Mouse (Mus musculus) adrenal gland, postnatal 25 days (tissue): ENCODE results near the gene Nxph3. TPM values are rescaled to one million over a fixed set of nuclear protein-coding genes. Genes with fewer than 3 reads are reported as not detected.
A peak's percentile ranks its signal among the peaks of the same experiment; 100 is the strongest.

Experiments used
- DNase-seq: peaks from one replicate; pipeline ENCODE4 v3.0.0; 2021; ENCODE audit warnings: mixed read lengths
- long read RNA-seq: library from polyadenylated mRNA; stranded (forward); transcript quantifications from one replicate; pipeline ENCODE4 v2.0.0, GENCODE M21; 2021
- total RNA-seq: library from RNA; stranded (reverse); gene quantifications from 2 replicates; pipeline ENCODE4 v1.2.3, GENCODE M21; 2021

Gene Nxph3
- 2.0 and 2.9 TPM in 2 replicates for total RNA-seq
- long read RNA-seq, result 0 reads

DNA sequence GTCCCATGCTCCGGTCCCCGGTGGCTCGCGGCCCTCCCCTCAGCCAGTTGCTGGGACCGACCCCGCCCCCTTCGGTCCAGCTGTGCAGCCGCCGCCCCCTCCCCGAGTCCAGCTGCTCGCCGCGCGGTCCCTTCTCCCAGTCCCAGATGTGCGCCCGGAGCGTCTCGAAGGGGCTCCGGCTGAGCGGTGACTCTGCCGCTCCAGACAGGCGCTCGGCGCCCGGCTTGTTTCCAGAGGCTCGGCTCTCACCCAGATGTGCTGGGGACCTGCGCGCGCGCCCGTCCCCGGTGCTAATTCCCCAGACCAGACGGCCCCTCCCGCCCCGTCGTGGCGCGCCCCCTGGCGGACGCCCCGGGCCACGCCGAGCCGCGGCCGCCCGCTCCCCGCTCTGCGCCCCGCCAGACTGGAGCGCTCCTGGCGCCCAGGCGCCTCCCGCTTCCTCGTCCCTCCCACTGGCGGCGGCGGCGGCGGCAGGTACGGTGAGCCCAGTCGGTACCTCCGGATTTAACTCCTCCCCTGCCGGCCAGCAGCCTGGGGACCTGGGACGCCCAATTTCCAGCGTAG lies at the start of gene Nxph3:
Gene Nxph3 (minus strand): TSS at position 273 of the 564 bp plus-strand sequence.
- DNase-seq, result peak; percentile 87

DNA sequence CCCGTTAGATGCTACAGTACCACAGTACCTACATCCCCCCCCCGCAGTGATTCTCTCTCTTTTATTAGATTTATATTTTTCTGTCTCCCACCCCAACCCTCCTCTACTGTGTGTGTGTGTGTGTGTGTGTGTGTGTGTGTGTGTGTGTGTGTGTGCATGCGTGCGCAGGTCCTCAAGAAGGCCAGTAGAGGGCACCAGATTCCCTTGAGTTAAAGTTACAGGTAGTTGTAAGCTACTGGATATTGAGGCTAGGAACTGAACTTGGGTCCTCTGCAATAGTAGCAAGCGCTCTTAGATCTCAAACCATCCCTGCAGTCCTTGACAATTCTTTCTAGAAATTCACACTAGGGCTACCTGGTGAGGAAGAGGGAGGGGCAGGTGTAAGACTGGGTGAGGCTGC lies 49.5 kb upstream of the Nxph3 start:
- no peak for DNase-seq

DNA sequence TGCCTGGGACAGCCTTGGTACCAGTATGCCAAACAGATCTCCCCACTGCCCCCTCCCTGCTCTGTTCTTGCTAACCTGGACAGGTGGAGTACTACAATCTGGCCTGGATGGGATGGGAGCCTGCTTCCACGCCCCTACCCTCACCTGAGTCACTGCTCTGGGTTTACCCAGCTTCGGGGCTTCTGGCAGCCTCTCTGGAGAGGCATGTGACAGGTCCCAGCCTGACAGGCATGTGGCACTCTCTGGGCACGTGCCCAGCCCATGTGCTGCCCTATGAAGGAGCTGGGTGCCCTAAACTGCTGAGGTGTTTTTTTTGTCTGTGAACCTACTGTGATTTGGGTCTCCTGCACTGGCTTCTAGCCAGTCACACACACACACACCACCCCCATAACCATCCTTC lies 46.4 kb upstream of the Nxph3 start:
- DNase-seq, result no peak

DNA sequence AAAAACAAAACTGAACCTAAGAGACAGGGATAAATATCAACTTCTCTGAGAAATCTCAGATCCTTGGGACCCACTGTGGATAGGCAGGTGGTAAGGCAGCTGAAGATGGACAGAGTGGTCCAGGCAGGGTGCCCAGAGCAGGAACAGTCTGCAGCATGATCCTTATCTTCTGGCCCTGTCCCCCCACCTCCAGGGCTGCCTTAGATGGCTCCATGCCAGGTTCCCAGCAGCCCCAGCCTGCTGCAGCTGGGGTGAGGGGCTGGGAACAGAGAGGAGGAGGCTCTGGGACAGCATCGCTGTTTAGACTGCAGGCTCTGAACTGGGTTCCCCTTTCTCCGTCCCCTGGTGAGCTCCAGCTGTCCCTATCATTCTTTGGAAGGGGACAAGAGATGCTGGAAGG lies 45.4 kb upstream of the Nxph3 start:
- DNase-seq, result no peak

DNA sequence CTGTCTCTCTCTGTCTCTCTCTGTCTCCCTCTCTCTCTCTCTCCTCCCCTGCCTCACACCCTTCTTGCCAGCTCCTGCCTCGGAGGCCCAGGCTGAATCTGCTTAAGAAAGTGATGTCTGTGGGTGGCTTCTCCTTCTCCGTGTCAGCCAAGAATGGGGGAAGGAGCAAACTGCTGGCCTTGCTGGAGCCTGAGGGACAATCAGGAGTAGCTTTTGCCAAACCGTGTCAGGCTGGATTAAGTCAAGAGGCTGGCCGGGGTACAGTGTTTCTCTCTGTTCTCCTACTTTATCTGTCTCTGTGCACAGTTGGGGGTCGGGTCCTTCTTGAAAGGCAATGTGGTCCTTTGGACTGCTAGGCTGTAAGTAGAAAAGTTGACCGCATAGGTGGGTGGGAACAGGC lies 43.3 kb upstream of the Nxph3 start:
- no peak for DNase-seq

DNA sequence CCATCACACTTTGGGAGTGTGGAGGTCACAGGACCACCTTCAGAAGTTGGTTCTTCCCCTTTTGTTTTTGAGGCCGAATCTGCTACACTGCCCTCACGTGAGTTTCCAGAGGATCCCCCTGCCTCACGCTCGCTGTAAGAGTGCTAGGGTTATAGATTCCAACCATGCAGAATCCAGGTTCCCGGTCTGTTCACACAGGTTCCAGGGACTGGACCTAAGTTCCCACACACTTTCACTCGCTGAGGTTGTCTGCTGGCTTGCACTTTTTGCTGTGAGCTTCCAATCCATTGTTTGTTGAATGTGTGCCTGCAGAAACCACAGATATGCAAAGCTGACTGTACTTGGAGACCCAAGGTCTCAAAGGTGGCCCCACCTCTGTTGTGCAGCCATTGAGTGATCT lies 42.7 kb upstream of the Nxph3 start:
- no peak for DNase-seq

DNA sequence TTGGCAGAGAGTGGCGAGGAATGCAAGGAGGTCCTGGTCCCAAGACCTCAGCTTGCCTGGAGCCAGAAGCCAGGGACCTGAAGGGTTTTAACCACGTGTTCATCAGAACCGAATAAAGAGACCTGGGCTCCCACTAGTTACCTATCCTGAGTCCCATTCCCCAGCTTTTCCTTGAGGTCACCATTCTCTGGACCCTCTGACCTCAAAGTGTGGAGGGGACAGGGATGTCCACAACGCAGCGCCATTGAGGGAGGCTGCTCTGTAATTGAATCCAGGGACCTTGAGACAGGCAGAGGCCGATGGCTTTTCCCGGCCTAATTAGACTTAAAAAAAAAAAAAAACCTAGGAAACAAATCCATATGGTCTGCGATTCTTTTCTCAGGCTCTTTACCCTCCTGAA lies 40.9 kb upstream of the Nxph3 start:
- no peak for DNase-seq

DNA sequence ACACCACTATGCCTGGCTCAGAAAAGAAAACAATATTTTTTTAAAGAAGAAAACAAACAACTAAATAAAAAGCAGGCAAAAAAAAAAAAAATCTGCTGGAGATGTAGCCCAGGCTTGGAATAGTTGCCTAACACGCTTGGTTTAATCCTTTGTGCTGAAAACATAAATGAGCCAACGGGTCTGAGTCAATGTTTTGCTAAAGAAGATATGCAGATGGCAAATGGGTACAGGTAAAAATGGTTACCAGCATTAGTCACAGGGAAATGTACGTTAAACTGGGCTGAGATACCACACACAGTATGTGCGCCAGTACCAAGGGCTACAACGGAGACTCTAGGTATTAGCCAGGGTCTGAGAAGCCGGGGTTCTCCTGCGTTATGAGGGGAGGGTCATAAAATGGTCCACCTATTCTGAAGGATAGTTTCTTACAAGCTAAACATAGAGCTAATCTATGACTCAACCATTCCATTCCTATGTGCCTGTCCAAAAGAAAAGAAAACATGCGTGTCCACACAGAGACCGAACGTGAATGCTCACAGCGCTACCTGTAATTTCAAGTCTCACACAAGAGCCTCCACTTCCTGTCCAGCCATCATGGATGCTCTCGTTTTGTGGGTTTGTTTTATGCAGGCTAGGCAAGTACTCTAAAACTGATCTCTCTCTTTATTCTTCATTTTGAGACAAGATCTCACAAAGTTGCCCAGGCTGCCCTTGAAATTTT lies 36.1 kb upstream of the Nxph3 start:
- no peak for DNase-seq

DNA sequence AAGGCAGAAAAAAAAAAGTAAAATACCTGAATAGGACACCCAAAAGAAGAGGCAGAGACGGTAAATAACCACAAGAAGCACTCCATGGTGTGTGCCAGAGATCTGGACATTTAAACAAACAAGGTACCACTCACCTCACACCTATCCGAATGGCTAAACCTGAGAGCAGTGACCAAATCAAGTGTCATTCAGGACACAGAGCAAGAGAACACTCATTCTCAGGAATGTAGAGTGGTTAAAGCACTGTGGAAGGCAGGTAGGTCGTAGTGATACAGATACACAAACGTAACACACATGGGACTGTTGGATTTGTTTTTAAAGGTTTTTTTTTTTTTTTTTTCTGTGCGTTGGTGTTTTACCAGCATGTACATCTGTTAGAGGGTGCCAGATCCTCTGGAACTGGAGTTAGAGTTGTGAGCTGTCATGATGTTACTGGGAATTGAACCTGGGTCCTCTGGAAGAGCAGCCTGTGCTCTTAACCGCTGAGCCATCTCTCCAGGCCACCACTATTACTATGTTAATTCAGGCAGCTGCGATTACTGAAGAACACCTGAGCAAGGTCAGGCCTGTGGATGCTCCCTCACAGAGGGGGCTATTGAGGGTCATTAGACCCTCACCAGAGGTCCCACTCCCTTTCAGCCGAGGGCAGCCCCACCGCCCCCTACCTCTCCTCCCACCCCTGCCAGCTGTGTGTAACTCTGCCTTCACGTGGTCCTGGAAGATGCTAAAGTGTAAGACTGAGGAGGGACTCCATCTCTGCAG lies 31.8 kb upstream of the Nxph3 start:
- no peak for DNase-seq

DNA sequence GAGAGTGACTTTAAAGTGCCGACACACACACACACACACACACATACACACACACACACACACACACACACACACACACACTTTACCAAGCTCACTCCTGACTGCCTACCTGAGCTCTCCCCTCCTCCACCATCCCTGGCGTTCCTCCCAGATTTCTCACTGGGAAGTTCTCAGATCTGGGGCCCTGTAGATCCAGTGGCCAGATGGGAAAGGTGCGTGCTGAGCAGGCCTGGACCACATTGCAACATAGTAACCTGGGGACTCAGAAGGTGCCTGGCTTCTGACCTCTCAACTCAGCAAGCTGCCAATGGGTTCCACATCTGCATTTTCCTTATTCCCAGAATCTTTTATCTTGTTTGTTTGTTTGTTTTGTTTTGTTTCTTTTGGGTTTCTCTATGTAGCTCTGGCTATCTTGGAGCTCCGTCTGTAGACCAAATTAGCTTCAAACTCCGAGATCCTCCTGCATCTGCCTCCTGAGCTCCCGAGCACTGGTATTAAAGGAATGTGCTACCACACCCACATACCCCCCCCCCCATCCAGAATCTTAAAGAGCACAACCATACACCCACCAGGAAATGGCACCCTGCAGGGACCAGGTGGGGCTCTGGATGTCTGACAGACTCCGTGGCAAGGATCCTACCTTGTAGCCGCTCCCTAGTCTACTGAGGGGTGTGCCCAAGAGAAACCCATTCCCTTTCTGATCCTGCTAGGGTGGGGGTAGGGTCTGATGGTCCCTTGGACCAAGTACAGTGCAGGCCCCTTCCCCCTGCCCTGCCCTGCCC lies 30.4 kb upstream of the Nxph3 start:
- no peak for DNase-seq

DNA sequence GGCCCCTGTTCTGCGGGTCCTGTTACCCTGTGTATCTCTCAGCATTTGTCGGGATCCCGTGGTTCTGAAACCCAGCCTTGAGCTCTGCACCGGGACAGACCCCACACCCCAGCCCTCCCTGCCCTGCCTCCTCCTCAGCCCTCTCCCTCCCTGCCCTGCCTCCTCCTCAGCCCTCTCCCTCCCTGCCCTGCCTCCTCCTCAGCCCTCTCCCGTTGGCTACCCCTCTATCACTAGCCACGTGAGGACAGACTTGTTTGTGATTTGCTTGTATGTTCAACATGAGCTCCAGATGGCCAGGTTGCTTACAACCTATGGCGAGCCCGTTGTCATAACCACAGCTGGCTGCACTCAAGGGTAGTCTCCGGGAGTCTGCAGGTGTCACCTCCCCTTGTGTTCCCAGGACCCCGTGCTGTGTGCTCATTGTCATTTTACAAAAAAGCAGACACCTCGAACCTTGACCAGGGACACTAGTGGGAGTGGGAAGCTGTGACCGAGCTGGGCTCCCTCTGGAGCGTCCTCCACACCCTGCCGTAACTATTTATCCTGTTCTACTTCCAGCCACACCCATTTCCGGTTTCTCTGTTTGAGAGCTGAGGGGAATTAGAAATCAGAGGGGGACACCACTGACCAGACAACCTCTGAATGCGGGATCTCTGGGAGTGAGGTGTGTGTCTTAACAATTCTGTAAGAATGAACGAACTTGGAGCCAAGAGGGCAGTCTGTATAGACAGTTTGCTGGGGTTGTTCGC lies 26.4 kb upstream of the Nxph3 start:
- DNase-seq, result no peak

DNA sequence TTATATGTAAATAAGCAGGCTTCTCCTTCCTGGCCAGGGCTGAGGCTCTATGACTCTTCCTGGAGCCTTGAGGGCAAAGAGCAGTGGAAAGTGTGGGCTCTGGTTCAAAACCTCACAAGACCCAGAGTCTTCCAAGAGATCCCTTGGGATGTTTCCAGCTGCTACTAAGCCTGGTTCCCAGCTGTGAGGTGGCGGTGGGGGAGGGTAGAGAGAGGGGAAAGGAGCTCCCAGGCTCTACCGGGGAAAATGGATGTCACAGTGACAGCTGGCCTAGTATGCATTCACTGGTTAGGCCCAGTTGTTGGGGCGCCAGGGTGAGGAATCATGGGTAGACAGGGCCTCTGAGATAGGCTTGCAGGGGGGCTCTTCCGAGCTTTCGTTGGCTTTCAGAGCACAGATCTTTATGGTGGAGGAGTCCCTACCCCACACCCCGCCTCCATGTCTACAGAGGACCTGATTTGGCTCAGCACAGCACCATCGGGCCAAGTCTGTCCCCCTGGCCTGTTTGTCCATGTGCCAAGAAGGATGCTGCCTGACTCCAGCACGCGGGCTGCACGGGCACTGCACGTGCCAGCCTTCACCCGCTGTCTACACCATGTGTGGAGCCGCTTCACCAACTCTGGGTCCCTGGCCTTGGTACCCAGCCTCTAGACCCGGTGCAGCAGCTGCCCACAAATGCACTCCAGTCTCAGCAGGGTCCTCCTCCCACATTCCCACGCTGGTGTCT lies 24.2 kb upstream of the Nxph3 start:
- DNase-seq, result no peak

DNA sequence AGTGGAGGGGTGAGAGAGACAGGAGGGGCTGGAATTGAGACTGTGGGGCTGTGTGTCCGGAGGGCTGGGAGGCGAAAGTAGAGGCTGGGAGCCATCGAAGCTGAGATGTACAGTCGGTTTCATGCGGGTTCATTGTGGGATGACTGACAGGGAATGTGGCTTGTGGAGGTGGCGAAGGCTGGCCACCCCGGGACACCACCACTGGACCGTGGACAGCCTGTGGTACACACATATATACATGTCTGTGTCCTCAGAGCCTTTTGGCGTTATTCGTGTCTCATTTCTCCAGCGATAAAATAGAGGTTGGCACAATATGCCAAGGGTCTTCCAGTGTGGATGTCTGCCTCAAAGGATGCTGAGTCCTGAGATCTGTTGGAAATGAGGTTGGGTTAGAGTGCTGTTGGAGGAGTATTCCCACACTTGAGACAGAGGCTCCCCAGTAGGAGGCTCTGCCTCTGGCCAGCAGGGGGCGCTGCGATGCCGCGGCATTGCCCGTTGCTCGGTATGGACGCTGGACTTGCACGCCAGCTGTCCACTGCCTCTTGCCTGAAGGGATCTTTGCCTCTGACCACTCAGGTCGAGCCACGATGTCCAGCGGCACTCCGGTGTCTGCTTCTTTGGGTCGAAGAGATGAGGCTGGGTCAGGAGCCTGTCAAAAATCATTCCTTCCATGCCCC lies 19.3 kb upstream of the Nxph3 start:
- DNase-seq, result peak; percentile 97

DNA sequence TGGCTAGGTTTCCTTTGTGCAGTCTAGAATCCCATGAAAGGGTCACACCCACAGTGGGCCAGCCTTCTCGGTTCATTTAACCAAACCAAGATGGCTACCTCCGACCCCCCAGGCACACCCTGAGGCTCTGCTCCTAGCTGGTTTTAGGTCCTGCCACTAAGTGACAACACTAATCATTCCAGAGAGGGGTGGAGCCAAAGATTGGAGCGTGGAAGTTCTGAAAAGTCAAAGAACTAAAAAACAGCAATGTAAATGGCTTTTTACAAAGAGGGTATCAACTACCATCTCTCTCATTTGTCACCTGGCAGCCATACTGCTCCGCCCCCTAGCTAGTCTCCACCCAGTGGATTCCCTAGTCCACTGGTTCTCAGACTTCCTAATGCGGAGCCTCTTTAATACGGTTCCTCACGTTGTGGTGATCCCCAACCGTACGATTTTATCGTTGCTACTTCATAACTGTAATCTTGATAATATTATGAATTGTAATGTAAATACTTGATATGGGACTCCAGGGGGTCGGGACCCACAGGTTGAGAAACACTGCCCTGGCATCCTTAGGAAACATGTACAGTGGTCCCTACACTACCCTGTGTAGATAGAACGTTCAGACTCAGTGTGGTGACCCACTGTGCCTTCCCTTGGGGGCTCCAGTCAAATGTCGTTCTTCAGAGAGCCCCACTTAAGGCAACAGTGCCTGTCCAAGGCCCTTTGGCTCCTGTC lies 18.1 kb upstream of the Nxph3 start:
- no peak for DNase-seq

DNA sequence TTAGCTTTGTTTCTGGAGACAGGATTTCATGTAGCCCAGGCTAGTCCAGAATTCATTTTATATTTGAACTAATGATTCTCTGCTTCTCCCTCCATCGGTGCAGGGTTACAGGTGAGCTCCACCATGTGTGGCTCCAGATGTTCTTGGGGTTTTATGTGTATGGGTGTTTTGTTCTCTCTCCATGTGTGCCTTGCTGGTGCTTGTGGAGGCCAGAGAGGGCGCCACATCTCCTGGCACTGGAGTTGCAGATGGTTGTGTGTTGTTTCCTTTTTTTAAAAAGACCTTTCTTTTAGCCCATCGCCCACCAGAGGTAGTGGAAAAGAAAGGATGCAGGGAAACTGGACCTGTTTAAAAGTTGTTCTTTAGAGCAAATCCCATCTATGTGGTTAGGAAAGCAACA lies 13.9 kb upstream of the Nxph3 start:
- no peak for DNase-seq

DNA sequence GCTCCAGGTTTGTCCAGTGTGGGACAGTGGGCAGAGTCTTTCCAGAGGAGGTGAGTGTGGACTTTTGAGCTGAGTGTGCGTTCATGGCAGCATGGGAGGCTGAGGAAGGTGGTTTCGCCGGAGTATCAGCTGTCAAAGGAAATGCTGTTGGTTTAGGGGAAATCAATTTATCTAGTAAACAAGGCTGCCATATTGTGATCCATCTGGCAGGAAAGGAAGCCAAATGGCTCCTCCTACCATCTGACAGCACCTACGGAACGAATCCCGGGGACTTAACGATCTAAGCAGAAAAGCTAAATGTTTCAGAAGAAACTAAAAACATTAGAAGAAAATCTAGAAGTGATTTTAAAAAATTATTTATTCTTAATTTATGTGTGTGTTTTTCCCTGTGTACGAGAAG lies 12.9 kb upstream of the Nxph3 start:
- DNase-seq, result no peak

DNA sequence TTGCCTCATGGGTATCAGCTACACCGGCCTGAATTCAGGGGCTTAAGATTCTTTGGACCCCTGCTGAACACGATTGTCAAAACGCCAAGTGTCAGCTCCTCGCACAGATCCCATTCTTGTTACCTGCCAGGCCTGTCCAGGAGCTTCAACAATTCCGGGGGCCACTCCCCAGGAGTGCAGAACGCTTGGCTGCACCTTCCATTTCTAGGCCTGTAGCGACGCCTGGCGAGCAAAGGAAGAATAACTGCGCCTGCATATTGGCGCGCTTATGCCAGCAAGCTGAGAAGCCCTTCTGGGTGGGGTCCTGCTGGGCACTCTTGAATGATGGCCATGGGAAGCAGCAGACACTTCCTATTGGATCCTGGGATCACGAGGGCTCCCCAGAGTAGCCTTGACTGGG lies 7.2 kb upstream of the Nxph3 start:
- peak; percentile 76 for DNase-seq

DNA sequence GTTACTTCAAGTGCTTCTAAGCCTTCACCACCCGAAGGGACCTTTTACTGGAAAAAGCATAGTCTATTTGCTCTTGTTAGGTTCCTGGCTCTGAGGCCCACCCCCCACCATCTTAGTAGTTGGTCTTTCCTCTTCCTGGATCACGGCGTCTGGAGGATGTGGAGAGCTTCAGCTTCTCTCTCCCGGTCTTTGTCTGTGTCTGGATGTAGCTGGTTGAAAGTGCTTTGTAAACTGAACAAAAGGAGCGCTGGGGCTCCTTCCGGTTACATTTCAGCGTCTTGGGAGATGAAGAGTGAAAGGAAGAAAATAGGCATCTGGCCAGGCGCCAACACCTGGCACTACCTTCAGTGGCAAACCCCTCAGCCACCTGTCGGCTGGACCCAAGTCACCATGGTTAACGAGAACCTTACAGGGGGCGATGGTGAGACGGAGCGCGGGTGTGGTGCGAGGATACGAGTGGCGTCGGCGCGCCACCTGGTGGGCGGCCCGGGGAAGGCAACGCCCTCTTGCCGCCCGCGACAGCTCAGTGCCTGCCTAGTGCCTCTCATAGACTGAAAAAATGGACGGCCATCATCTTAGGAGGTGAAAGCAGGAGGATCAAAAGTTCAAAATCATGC lies 6.2 kb upstream of the Nxph3 start:
- DNase-seq, result peak; percentile 89

DNA sequence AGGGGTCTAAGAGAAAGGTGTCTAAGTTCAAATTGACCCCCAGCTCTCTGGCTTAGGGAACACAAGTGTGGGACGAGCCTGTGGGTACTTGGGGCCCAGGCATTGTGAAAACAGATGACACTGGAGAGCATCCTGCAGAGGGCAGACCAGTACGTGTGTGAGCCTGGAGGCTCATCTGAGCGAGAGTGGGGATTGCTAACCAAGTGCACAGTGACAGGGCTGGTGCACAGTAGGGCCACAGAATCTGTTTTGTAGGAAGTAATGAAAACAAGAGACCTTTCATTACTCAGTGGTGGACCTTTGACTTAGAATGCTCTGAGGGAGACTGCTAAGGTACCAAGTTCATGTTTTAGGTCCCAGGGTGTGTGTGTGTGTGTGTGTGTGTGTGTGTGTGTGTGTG lies 5.6 kb upstream of the Nxph3 start:
- DNase-seq, result no peak

DNA sequence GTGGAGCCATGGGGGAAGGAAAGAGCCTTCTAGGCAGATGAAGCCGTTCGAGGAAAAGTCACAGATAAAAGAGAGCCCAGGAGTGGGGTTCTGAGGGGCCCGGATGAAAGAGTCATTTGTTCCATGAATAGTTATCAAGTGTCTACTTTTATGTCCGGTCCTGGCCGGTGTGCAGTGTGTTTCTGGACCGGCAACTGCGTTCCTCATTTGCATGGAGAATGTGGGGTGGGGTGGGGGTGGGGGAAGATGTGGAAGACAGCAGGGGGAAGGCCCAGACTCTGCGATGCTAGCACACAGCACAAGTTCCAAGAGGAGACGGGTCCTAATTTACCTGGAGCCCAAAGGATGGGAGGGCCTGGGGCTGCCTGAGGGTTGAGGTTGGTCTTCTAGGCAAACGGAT lies 4.9 kb upstream of the Nxph3 start:
- no peak for DNase-seq
